Mouse (Mus musculus) heart, postnatal 14 days (tissue): Measurements from ENCODE around the gene Dusp27. TPM values are rescaled to one million over a fixed set of nuclear protein-coding genes. Genes with fewer than 3 reads are reported as not detected.
A peak's percentile ranks its signal among the peaks of the same experiment; 100 is the strongest.

Experiments used
- DNase-seq, 2 experiments: peaks; one replicate each; pipeline ENCODE4 v3.0.0; 2021 to 2022
- intact Hi-C: fragments of 180-260 bp; cut with DNase I; formaldehyde crosslinking; loops from one replicate; pipeline ENCODE4 v1.15.1; 2025
- total RNA-seq, 2 experiments: library from RNA; stranded (reverse); gene quantifications; 2 replicates each; pipeline ENCODE4 v1.2.3; 2021

Gene Dusp27
- total RNA-seq, 2 experiments from 2014 or later = 44.1 to 44.9 TPM

- no peak for DNase-seq
- intact Hi-C loops = no loop called here
Measured at GRCm38 (mm10) chr1:166115719-166116118, 12.0 kb downstream of the Dusp27 start.

- intact Hi-C loops = no loop called here
- no peak for DNase-seq
Measured at GRCm38 (mm10) chr1:166114986-166115385, 12.7 kb downstream of the Dusp27 start.

GRCm38 (mm10) chr1:166105464-166105863 lies 22.3 kb downstream of the Dusp27 start:
- intact Hi-C loops = no loop called here
- no peak for DNase-seq

- no peak for DNase-seq
- intact Hi-C loops = no loop called here
Measured at GRCm38 (mm10) chr1:166104858-166105257, 22.9 kb downstream of the Dusp27 start.

GRCm38 (mm10) chr1:166102920-166103608 lies 24.7 kb downstream of the Dusp27 start:
- intact Hi-C loops = loop anchor here (2.0 kb wide), 1 partner anchor 50 kb away; no protein-coding TSS in a partner anchor
- DNase-seq = peak; percentile 15 to 50

GRCm38 (mm10) chr1:166098120-166098519 lies 29.6 kb downstream of the Dusp27 start:
- no peak for DNase-seq
- intact Hi-C loops = no loop called here

GRCm38 (mm10) chr1:166094462-166094861 lies 33.3 kb downstream of the Dusp27 start:
- no peak for DNase-seq
- intact Hi-C loops = no loop called here

- no peak for DNase-seq
- intact Hi-C loops = no loop called here
Measured at GRCm38 (mm10) chr1:166090306-166090705, 37.4 kb downstream of the Dusp27 start.

GRCm38 (mm10) chr1:166089739-166090138 lies 38.0 kb downstream of the Dusp27 start:
- no peak for DNase-seq
- intact Hi-C loops = no loop called here

- no peak for DNase-seq
- intact Hi-C loops = no loop called here
Measured at GRCm38 (mm10) chr1:166089337-166089736, 38.4 kb downstream of the Dusp27 start.

GRCm38 (mm10) chr1:166088446-166089170 lies 39.1 kb downstream of the Dusp27 start:
- DNase-seq = no peak
- intact Hi-C loops = no loop called here

- intact Hi-C loops = no loop called here
Measured at GRCm38 (mm10) chr1:166077052-166077735, 50.5 kb downstream of the Dusp27 start.

GRCm38 (mm10) chr1:166067856-166068440 lies 59.8 kb downstream of the Dusp27 start:
- intact Hi-C loops = no loop called here

More at GRCm38 (mm10) chr1:166077052-166077735, 50.5 kb downstream of the Dusp27 start:
- no peak for DNase-seq

GRCm38 (mm10) chr1:166063870-166064269 lies 63.9 kb downstream of the Dusp27 start:
- no peak for DNase-seq
- intact Hi-C loops = no loop called here

More at GRCm38 (mm10) chr1:166067856-166068440, 59.8 kb downstream of the Dusp27 start:
- DNase-seq = no peak

- no peak for DNase-seq
- intact Hi-C loops = no loop called here
Measured at GRCm38 (mm10) chr1:166061532-166061931, 66.2 kb downstream of the Dusp27 start.

- DNase-seq = no peak
- intact Hi-C loops = no loop called here
Measured at GRCm38 (mm10) chr1:166060406-166060805, 67.3 kb downstream of the Dusp27 start.

- intact Hi-C loops = no loop called here
- DNase-seq = no peak
Measured at GRCm38 (mm10) chr1:166056098-166056756, 71.5 kb downstream of the Dusp27 start.

- intact Hi-C loops = loop anchor here (5.0 kb wide), 1 partner anchor 99 kb away; no protein-coding TSS in a partner anchor
- DNase-seq = no peak
Measured at GRCm38 (mm10) chr1:166053285-166053955, 74.3 kb downstream of the Dusp27 start.

- intact Hi-C loops = no loop called here
- peak in 1 of 2 experiments; percentile 5 for DNase-seq
Measured at GRCm38 (mm10) chr1:166049046-166049827, 78.5 kb downstream of the Dusp27 start.
